Mouse (Mus musculus) midbrain, postnatal 0 days (tissue): ENCODE measurements at regions not wholly inside any gene's neighbourhood (a gene's known extent, or its start where the extent isn't known, plus 50 kb on each side); places are given as distances from the start of the nearest gene placed in this dataset.
A peak's percentile ranks its signal among the peaks of the same experiment; 100 is the strongest.

Experiments used
- ATAC-seq: fragments of 200-750 bp; cut with Nextera tagmentation; 2 replicates; pipeline ENCODE4 v1.8.0; 2017; ENCODE audit warnings: moderate number of reproducible peaks, mild to moderate bottlenecking, moderate TSS enrichment, moderate library complexity; ENCODE audit not compliant: low FRiP score
- DNase-seq: peaks from one replicate; pipeline ENCODE4 v3.0.0-alpha.2; 2015; ENCODE audit warnings: low spot score
- H3K27ac ChIP-seq: fragments of 300-500 bp; sonication (generic); 2 replicates; pipeline ENCODE4 v1.5.1; 2014; ENCODE audit warnings: low read depth, mild to moderate bottlenecking, low read length, mixed read lengths
- H3K27me3 ChIP-seq: fragments of 300-500 bp; sonication (generic); 2 replicates; pipeline ENCODE4 v1.6.1; 2014; ENCODE audit warnings: low read length, control low read depth, mixed read lengths; ENCODE audit not compliant: insufficient read depth
- H3K36me3 ChIP-seq: fragments of 300-500 bp; sonication (generic); 2 replicates; pipeline ENCODE4 v1.6.1; 2014; ENCODE audit warnings: low read length, control low read depth, mixed read lengths; ENCODE audit not compliant: insufficient read depth
- H3K4me1 ChIP-seq: fragments of 300-500 bp; sonication (generic); 2 replicates; pipeline ENCODE4 v1.6.1; 2014; ENCODE audit warnings: mild to moderate bottlenecking, control low read depth, antibody characterized with exemption, low read length, mixed read lengths; ENCODE audit not compliant: insufficient read depth
- H3K4me2 ChIP-seq: fragments of 300-500 bp; sonication (generic); 2 replicates; pipeline ENCODE4 v1.6.1; 2014; ENCODE audit warnings: low read depth, mild to moderate bottlenecking, low read length, mixed read lengths; ENCODE audit not compliant: poor library complexity, severe bottlenecking
- H3K4me3 ChIP-seq: fragments of 300-500 bp; sonication (generic); 2 replicates; pipeline ENCODE4 v1.5.1; 2014; ENCODE audit warnings: low read depth, mild to moderate bottlenecking, low read length, moderate library complexity
- H3K9ac ChIP-seq: fragments of 300-500 bp; sonication (generic); replicated peaks from 2 replicates; pipeline ENCODE4 v1.6.1; 2014; ENCODE audit warnings: mild to moderate bottlenecking, low read length, moderate library complexity, mixed read lengths; ENCODE audit not compliant: poor library complexity, severe bottlenecking
- H3K9me3 ChIP-seq: fragments of 300-500 bp; sonication (generic); 2 replicates; pipeline ENCODE4 v1.6.1; 2016; ENCODE audit warnings: low read length, control low read depth
- CTCF ChIP-seq: IDR thresholded peaks from 2 replicates; pipeline ENCODE4 v1.5.1; 2016; ENCODE audit warnings: antibody characterized with exemption, mild to moderate bottlenecking
- WGBS: fragments of 180-500 bp; shearing (Covaris S2); extraction: QIAGEN DNeasy Blood & Tissue Kit; methylation state at CpG from one replicate; pipeline ENCODE4 v1.1.7; 2014; 5-methylcytosine and 5-hydroxymethylcytosine counted together

GRCm38 (mm10) chr5:12639549-12639948 lies 256.4 kb downstream of the Sema3d start:
- ATAC-seq, result no peak
- Histone ChIP-seq H3K9me3 (no peaks in the 10 kb centered on the region), H3K4me2 (no peak overlapping the region), H3K27ac (no peak overlapping the region), H3K9ac (no peak overlapping the region), H3K4me3 (no peak overlapping the region), H3K27me3 (no peaks in the 10 kb centered on the region), H3K36me3 (no peaks in the 10 kb centered on the region), H3K4me1 (no peaks in the 10 kb centered on the region)
- no peak for DNase-seq
- no peak for TF ChIP-seq CTCF

DNA sequence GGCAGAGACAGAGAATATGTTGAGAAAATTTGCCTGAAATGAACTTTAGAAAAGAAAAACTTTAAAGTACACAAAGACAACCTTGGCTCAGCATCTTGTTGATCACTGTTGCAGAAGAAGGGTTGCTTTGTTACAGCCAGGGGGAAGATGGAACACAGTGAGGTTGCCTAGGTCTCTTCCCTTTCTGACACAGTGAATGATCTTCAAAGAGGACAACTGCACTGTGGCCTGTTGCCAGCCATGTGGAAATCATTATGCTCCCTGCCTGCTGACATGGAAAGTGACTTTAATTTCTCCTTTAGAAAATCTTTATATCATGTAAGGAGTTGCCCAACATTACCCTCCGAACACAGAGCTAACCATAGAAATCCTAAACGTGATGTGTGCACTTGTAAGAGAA lies 263.1 kb downstream of the Sema3d start:
- Histone ChIP-seq H3K27me3 (no peaks in the 10 kb centered on the region), H3K4me2 (no peak overlapping the region), H3K4me1 (no peaks in the 10 kb centered on the region), H3K4me3 (no peak overlapping the region), H3K9me3 (no peaks in the 10 kb centered on the region), H3K27ac (no peak overlapping the region), H3K36me3 (no peaks in the 10 kb centered on the region), H3K9ac (no peak overlapping the region)
- WGBS, result 78% methylated on average over 2 of the region's 2 CpGs
- peak; percentile 5 for DNase-seq
- no peak for TF ChIP-seq CTCF
- no peak for ATAC-seq

DNA sequence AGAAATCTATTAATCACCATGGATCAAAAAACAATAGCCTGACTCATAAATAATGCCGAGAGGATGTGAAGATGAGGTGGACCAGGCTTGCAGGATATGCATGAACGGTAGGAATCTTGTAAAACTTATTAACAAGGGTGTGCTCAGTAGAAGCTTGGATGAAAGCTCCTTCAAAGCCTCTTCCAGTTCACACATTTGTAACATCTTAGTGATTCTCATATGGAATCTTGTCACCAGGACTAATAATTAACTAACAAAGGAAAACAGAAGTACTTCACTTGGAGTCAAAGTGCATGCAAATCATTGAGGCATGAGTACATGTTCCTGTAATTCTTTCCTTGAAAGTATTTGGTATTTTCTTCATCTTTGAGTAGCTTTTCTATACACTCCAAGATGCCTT lies 290.5 kb downstream of the Sema3d start:
- Histone ChIP-seq H3K9ac (no peak overlapping the region), H3K27me3 (no peaks in the 10 kb centered on the region), H3K9me3 (no peaks in the 10 kb centered on the region), H3K4me1 (no peaks in the 10 kb centered on the region), H3K36me3 (no peaks in the 10 kb centered on the region), H3K4me2 (no peak overlapping the region), H3K4me3 (no peak overlapping the region), H3K27ac (no peak overlapping the region)
- DNase-seq (no peak), ATAC-seq (no peak)
- TF ChIP-seq CTCF, result no peak
- 93% methylated on average over 2 of the region's 2 CpGs for WGBS

DNA sequence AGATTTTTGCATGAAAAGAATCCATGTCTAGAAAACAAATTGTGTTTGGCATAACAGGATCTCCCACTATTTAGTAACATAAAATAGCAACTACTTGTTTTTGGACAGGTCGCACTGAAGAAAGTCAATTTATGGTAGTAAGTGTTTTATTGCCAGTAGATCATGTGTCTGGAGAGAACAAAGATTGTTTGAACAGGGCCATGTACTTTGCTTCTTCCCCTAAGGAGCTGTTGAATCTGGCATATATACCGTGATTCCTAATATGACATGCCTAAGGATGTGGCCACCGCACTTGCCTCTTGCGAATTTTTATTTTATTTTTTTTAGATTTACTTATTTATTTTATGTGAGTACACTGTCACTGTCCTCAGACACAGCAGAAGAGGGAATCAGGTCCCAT lies 290.9 kb downstream of the Sema3d start:
- H3K4me1 ChIP-seq, result no peaks in the 10 kb centered on the region
- no peak overlapping the region for H3K4me3 ChIP-seq
- H3K36me3 ChIP-seq, result no peaks in the 10 kb centered on the region
- 91% methylated on average over 4 of the region's 4 CpGs for WGBS
- no peak for ATAC-seq
- no peaks in the 10 kb centered on the region for H3K9me3 ChIP-seq
- no peak for DNase-seq
- H3K4me2 ChIP-seq, result no peak overlapping the region
- H3K27me3 ChIP-seq, result no peaks in the 10 kb centered on the region
- no peak overlapping the region for H3K27ac ChIP-seq
- no peak overlapping the region for H3K9ac ChIP-seq
- TF ChIP-seq CTCF, result no peak

DNA sequence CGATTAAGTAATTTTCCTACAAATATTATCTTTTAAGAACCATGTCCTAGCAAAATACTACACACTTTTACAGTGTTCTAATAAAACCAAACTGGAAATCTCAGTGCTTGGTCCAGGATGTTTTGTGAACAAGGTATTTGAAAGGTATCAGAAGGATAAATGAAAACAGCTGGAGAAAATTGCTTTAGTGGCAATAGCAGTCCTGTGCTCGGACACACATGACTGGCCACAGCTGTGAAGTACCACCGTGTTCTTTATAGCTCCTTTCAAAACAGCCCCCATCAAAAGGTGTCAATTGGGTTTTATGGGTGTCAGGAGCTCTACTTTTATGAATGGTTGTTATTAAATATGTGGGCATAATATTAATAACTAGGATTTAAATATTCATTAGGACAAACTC lies 293.5 kb downstream of the Sema3d start:
- H3K36me3 ChIP-seq, result no peaks in the 10 kb centered on the region
- H3K27me3 ChIP-seq, result no peaks in the 10 kb centered on the region
- H3K9me3 ChIP-seq, result no peaks in the 10 kb centered on the region
- no peaks in the 10 kb centered on the region for H3K4me1 ChIP-seq
- no peak overlapping the region for H3K27ac ChIP-seq
- no peak overlapping the region for H3K4me2 ChIP-seq
- 58% methylated on average over 3 of the region's 3 CpGs for WGBS
- H3K4me3 ChIP-seq, result no peak overlapping the region
- DNase-seq (no peak), ATAC-seq (no peak)
- H3K9ac ChIP-seq, result no peak overlapping the region
- TF ChIP-seq CTCF, result no peak

- Histone ChIP-seq H3K4me3 (no peak overlapping the region), H3K27ac (no peak overlapping the region), H3K36me3 (no peaks in the 10 kb centered on the region), H3K4me1 (no peaks in the 10 kb centered on the region), H3K9ac (no peak overlapping the region), H3K9me3 (0 out of 2 replicates have a peak, but pooled peaks cover 3% of the 10 kb centered on the region), H3K4me2 (no peak overlapping the region), H3K27me3 (no peaks in the 10 kb centered on the region)
- DNase-seq (no peak), ATAC-seq (no peak)
- 91% methylated on average over 3 of the region's 3 CpGs for WGBS
- TF ChIP-seq CTCF, result no peak
These were observed 331.7 kb downstream of the Sema3d start for GRCm38 (mm10) chr5:12714894-12715293.

- Histone ChIP-seq H3K9ac (no peak overlapping the region), H3K27me3 (no peaks in the 10 kb centered on the region), H3K27ac (no peak overlapping the region), H3K4me3 (no peak overlapping the region), H3K4me1 (no peaks in the 10 kb centered on the region), H3K9me3 (no peaks in the 10 kb centered on the region), H3K4me2 (no peak overlapping the region), H3K36me3 (no peaks in the 10 kb centered on the region)
- DNase-seq (peak; percentile 4), ATAC-seq (no peak)
- WGBS, result 62% methylated on average over 5 of the region's 5 CpGs
- TF ChIP-seq CTCF, result no peak
These were observed 368.3 kb downstream of the Sema3d start for GRCm38 (mm10) chr5:12751514-12751913.
